Mouse (Mus musculus) CH12.LX (cell line): ENCODE data around the gene Cobll1. TPM values are rescaled to one million over a fixed set of nuclear protein-coding genes. Genes with fewer than 3 reads are reported as not detected.

Experiments
- DNase-seq: peaks from one replicate; pipeline ENCODE4 v3.0.0-alpha.2; 2013; ENCODE audit errors: extremely low read depth
- H3K27ac ChIP-seq: 2 replicates; pipeline ENCODE4 v1.5.1; 2012; ENCODE audit warnings: low read depth, mild to moderate bottlenecking, control low read depth, moderate library complexity; ENCODE audit not compliant: insufficient read depth
- H3K27me3 ChIP-seq: replicated peaks from 2 replicates; pipeline ENCODE3; 2012; ENCODE audit warnings: inconsistent platforms
- H3K36me3 ChIP-seq, 2 experiments: replicated peaks in 1 of 2; 2 replicates each; pipeline versions ENCODE3 to v1.6.1; 2012; ENCODE audit warnings: inconsistent platforms in 1 of 2, low read length in 1 of 2, mild to moderate bottlenecking in 1 of 2, mixed read lengths in 1 of 2, moderate library complexity in 1 of 2; ENCODE audit not compliant: control insufficient read depth in 1 of 2, insufficient read depth in 1 of 2
- H3K4me1 ChIP-seq, 2 experiments: 2 replicates each; pipeline ENCODE4 v1.6.1; 2012; ENCODE audit warnings: inconsistent platforms in 1 of 2, moderate library complexity in 1 of 2; ENCODE audit not compliant: insufficient read depth in 2 of 2, control insufficient read depth in 1 of 2
- H3K4me2 ChIP-seq: 2 replicates; pipeline ENCODE4 v1.6.1; 2012; ENCODE audit warnings: low read depth, mild to moderate bottlenecking, control low read depth; ENCODE audit not compliant: poor library complexity, insufficient read depth, severe bottlenecking
- H3K4me3 ChIP-seq, 3 experiments: fragments of 150-350 bp in 1 of 3; sonication (generic) in 1 of 3; replicated peaks in 1 of 3; 2 replicates each; pipeline versions ENCODE3 to v1.5.1; 2011 to 2012; ENCODE audit warnings: low read depth in 2 of 3, low read length in 2 of 3, mild to moderate bottlenecking in 2 of 3, moderate library complexity in 2 of 3, control low read depth in 1 of 3, improper control_type of control experiment in 1 of 3, inconsistent platforms in 1 of 3, mixed read lengths in 1 of 3; ENCODE audit not compliant: poor library complexity in 1 of 3
- H3K79me2 ChIP-seq: replicated peaks from 2 replicates; pipeline ENCODE4 v1.6.1; 2012; ENCODE audit warnings: mild to moderate bottlenecking, moderate library complexity; ENCODE audit not compliant: control insufficient read depth, poor library complexity, insufficient read depth, severe bottlenecking; ENCODE audit errors: extremely low read depth
- H3K9ac ChIP-seq: 2 replicates; pipeline ENCODE4 v1.6.1; 2012; ENCODE audit warnings: low read depth, mild to moderate bottlenecking, control low read depth, moderate library complexity; ENCODE audit not compliant: insufficient read depth
- H3K9me3 ChIP-seq: replicated peaks from 2 replicates; pipeline ENCODE3; 2012; ENCODE audit warnings: low read length, inconsistent platforms, mixed read lengths
- CHD1 ChIP-seq: IDR thresholded peaks from 2 replicates; pipeline ENCODE4 v1.6.1; 2012; ENCODE audit warnings: low read depth, low read length, improper control_type of control experiment, inconsistent platforms
- CHD2 ChIP-seq: IDR thresholded peaks from 2 replicates; pipeline ENCODE4 v1.6.1; 2011; ENCODE audit warnings: low read length, improper control_type of control experiment
- CTCF ChIP-seq, 2 experiments: IDR thresholded peaks in 1 of 2; conservative IDR thresholded peaks in 1 of 2; 2 replicates each; pipeline ENCODE4 v1.5.1; 2011 to 2012; ENCODE audit warnings: low read depth in 2 of 2, low read length in 2 of 2, improper control_type of control experiment in 1 of 2, inconsistent platforms in 1 of 2, mild to moderate bottlenecking in 1 of 2, moderate library complexity in 1 of 2
- ELF1 ChIP-seq: IDR thresholded peaks from 2 replicates; pipeline ENCODE4 v1.6.1; 2014; ENCODE audit warnings: low read depth, mild to moderate bottlenecking, inconsistent platforms, low read length, improper control_type of control experiment
- EP300 ChIP-seq: IDR thresholded peaks from 2 replicates; pipeline ENCODE4 v1.6.1; 2011; ENCODE audit warnings: low read length, improper control_type of control experiment
- GABPA ChIP-seq: IDR thresholded peaks from 2 replicates; pipeline ENCODE4 v1.6.1; 2012; ENCODE audit warnings: low read depth, low read length, improper control_type of control experiment, inconsistent platforms; ENCODE audit not compliant: insufficient replicate concordance
- HCFC1 ChIP-seq: IDR thresholded peaks from 2 replicates; pipeline ENCODE4 v1.6.1; 2012; ENCODE audit warnings: low read depth, mild to moderate bottlenecking, inconsistent platforms, low read length, improper control_type of control experiment
- IRF4 ChIP-seq: IDR thresholded peaks from 2 replicates; pipeline ENCODE4 v1.6.1; 2014; ENCODE audit warnings: low read depth, mild to moderate bottlenecking, inconsistent platforms, low read length, improper control_type of control experiment
- JUND ChIP-seq: conservative IDR thresholded peaks from 2 replicates; pipeline ENCODE4 v1.6.1; 2011; ENCODE audit warnings: low read depth, low read length, improper control_type of control experiment
- MAX ChIP-seq: IDR thresholded peaks from 2 replicates; pipeline ENCODE4 v1.6.1; 2011; ENCODE audit warnings: low read length, improper control_type of control experiment
- NELFE ChIP-seq: IDR thresholded peaks from 2 replicates; pipeline ENCODE4 v1.6.1; 2011; ENCODE audit warnings: low read depth, low read length, improper control_type of control experiment
- NRF1 ChIP-seq: IDR thresholded peaks from 2 replicates; pipeline ENCODE4 v1.6.1; 2014; ENCODE audit warnings: low read depth, mild to moderate bottlenecking, inconsistent platforms, low read length, improper control_type of control experiment, moderate library complexity
- POLR2A ChIP-seq: IDR thresholded peaks from 2 replicates; pipeline ENCODE4 v1.6.1; 2011; ENCODE audit warnings: low read depth, mild to moderate bottlenecking, improper control_type of control experiment, low read length
- POLR2AphosphoS2 ChIP-seq: IDR thresholded peaks from 2 replicates; pipeline ENCODE4 v1.6.1; 2011; ENCODE audit warnings: low read depth, low read length, improper control_type of control experiment
- SIN3A ChIP-seq: IDR thresholded peaks from 2 replicates; pipeline ENCODE4 v1.6.1; 2012; ENCODE audit warnings: low read length, improper control_type of control experiment, inconsistent platforms
- SMC3 ChIP-seq: IDR thresholded peaks from 2 replicates; pipeline ENCODE4 v1.6.1; 2011; ENCODE audit warnings: low read depth, low read length, improper control_type of control experiment
- UBTF ChIP-seq: IDR thresholded peaks from 2 replicates; pipeline ENCODE4 v1.6.1; 2012; ENCODE audit warnings: low read depth, mild to moderate bottlenecking, inconsistent platforms, low read length, improper control_type of control experiment, moderate library complexity
- dilution Hi-C: fragments of 300-500 bp; cut with MboI; formaldehyde crosslinking; loops from 2 replicates; pipeline ENCODE4 v1.14.3; 2020; ENCODE audit warnings: low sequenced_read_pairs; ENCODE audit not compliant: extremely low pct_unique_long_range_greater_than_20kb, extremely low pct_ligation_motif_present
- in situ Hi-C: fragments of 300-500 bp; cut with MboI; formaldehyde crosslinking; loops from 3 replicates; pipeline ENCODE4 v1.14.3; 2019; ENCODE audit warnings: low sequenced_read_pairs, low pct_ligation_motif_present, low pct_unique_long_range_greater_than_20kb, mixed read lengths
- polyA plus RNA-seq: library from polyadenylated mRNA; unstranded; fragments of >175 nt; gene quantifications from 2 replicates; pipeline ENCODE4 v1.2.1, GENCODE M21; 2012; ENCODE audit warnings: low read depth; ENCODE audit not compliant: insufficient read length
- total RNA-seq, 2 experiments: library from RNA; depleted of rRNA; stranded (reverse); fragments of 300-350 nt in 1 of 2; fragments of >200 nt in 1 of 2; gene quantifications; 2 replicates each; pipeline ENCODE4 v1.2.3; 2012 to 2014

Gene Cobll1
- total and polyA plus RNA-seq, 3 experiments: 0.67 to 1.9 (median 1.5) TPM

DNA sequence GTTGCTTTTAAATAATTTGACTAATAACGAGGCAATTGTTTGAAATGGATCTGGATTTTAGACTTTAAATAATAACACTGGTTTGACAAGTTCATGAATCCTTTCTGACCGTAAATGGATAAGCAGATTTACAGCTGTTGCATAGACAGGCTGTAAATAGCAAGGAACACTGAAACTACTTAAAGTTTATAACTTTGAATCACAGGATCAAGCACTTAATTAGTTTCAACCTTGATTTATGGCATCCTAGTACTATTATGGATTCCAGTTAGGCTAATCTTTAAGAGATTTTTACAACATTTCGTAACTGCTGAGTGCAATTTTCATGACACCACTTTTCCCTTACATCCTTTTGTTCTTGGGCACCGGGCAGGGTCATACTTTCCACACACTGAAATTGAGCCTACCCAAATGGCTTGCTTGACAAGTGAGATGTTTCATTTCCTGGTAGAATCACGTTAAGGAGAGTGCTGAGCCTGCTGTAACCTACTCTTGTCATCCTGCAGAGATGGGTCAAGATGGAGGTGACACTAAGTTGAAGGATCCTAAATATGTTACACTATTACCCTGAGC, 1.1 kb upstream of the Cobll1 start (continued):
- TF ChIP-seq JUND (peak; percentile 90), POLR2A (no peak), EP300 (peak; percentile 91), CHD2 (0 out of 2 replicates have a peak, but pooled peaks have one; percentile 18), IRF4 (peak; percentile 85), POLR2AphosphoS2 (no peak), NELFE (no peak), MAX (no peak), CTCF (conservative IDR thresholded peaks at IDR 0.05 in 1 of 2, IDR thresholded peaks at IDR 0.05 in 1 of 2; ENCODE audit: low read depth in 2 of 2, low read length in 2 of 2) (no peak), SMC3 (no peak), CHD1 (no peak), GABPA (no peak), HCFC1 (no peak)

GRCm38 (mm10) chr2:65238171-65238963, 836 bp downstream of the Cobll1 start:
- TF ChIP-seq POLR2A (peak; percentile 46; the same call in 1 of the 2 replicates), SIN3A (0 out of 2 replicates have a peak, but pooled peaks have one; percentile 26), ELF1 (no peak), NELFE (peak; percentile 26), NRF1 (0 out of 2 replicates have a peak, but pooled peaks have one; percentile 9), UBTF (0 out of 2 replicates have a peak, but pooled peaks have one; percentile 52)
- Histone ChIP-seq H3K27me3 (no peaks in the 10 kb centered on the region), H3K79me2 (no peaks in the 10 kb centered on the region; the same call in 1 of the 2 replicates), H3K27ac (no peak overlapping the region), H3K36me3 (no peaks in the 10 kb centered on the region), H3K4me2 (peak overlapping the region; percentile 76), H3K9me3 (no peaks in the 10 kb centered on the region), H3K4me1 (peaks cover 0 to 17% of the 10 kb centered on the region in 2 experiments; a peak in 2 of 4 replicates), H3K9ac (peak overlapping the region; percentile 65), H3K4me3 (peak overlapping the region; percentile 23 to 92 (median 64))
- peak; percentile 29 for DNase-seq
- dilution Hi-C loops: no loop called here
- in situ Hi-C loops: no loop called here
